Mouse (Mus musculus): ENCODE results near the gene Hdac10. TPM values are rescaled to one million over a fixed set of nuclear protein-coding genes. Genes with fewer than 3 reads are reported as not detected.

Gene Hdac10
- total and polyA plus RNA-seq, 3 experiments = 8.2 to 17.7 (median 9.5) TPM

- H3K4me3 ChIP-seq (replicated peaks in 1 of 3; ENCODE audit: low read depth in 2 of 3, low read length in 2 of 3, poor library complexity in 1 of 3) = no peak overlapping the region
- H3K27ac ChIP-seq (ENCODE audit: insufficient read depth, low read depth) = no peak overlapping the region
- peaks cover 62 to 78% of the 10 kb centered on the region in 2 experiments for H3K36me3 ChIP-seq (replicated peaks in 1 of 2; ENCODE audit: control insufficient read depth in 1 of 2, insufficient read depth in 1 of 2, low read length in 1 of 2)
- no peak overlapping the region for H3K9ac ChIP-seq (ENCODE audit: insufficient read depth, low read depth)
- dilution Hi-C loops (cut with MboI; ENCODE audit: extremely low pct_ligation_motif_present, extremely low pct_unique_long_range_greater_than_20kb, low sequenced_read_pairs) (no loop called here), in situ Hi-C loops (cut with MboI; ENCODE audit: low pct_ligation_motif_present, low pct_unique_long_range_greater_than_20kb, low sequenced_read_pairs) (no loop called here)
- peaks cover 8% of the 10 kb centered on the region for H3K79me2 ChIP-seq (replicated peaks; ENCODE audit: control insufficient read depth, extremely low read depth, insufficient read depth, poor library complexity, severe bottlenecking)
- no peaks in the 10 kb centered on the region for H3K27me3 ChIP-seq (replicated peaks)
- no peak for TF ChIP-seq ETS1 (conservative IDR thresholded peaks at IDR 0.05; ENCODE audit: low read depth, low read length)
- no peak for TF ChIP-seq POLR2AphosphoS2 (IDR thresholded peaks at IDR 0.05; ENCODE audit: low read depth, low read length)
- TF ChIP-seq SIN3A (IDR thresholded peaks at IDR 0.05; ENCODE audit: low read length) = no peak
- TF ChIP-seq MAZ (IDR thresholded peaks at IDR 0.05; ENCODE audit: low read depth, low read length) = no peak
- TF ChIP-seq KAT2A (IDR thresholded peaks at IDR 0.05; ENCODE audit: insufficient replicate concordance, low read length) = no peak
- no peak for TF ChIP-seq MAFK (IDR thresholded peaks at IDR 0.05; ENCODE audit: insufficient replicate concordance, low read length)
- TF ChIP-seq RCOR1 (conservative IDR thresholded peaks at IDR 0.05; ENCODE audit: low read depth, low read length) = no peak
- no peak for TF ChIP-seq NRF1 (IDR thresholded peaks at IDR 0.05; ENCODE audit: low read depth, low read length)
- no peak for TF ChIP-seq EP300 (IDR thresholded peaks at IDR 0.05; ENCODE audit: low read length)
- no peak for TF ChIP-seq JUN (IDR thresholded peaks at IDR 0.05; ENCODE audit: insufficient read depth, low read depth, low read length)
- TF ChIP-seq TBP (conservative IDR thresholded peaks at IDR 0.05; ENCODE audit: low read depth, low read length) = no peak
- no peak for TF ChIP-seq MYC (IDR thresholded peaks at IDR 0.05; ENCODE audit: low read depth, low read length)
- TF ChIP-seq IRF4 (IDR thresholded peaks at IDR 0.05; ENCODE audit: low read depth, low read length) = no peak
- TF ChIP-seq RAD21 (IDR thresholded peaks at IDR 0.05; ENCODE audit: low read depth, low read length) = no peak
- no peak for TF ChIP-seq USF2 (conservative IDR thresholded peaks at IDR 0.05; ENCODE audit: low read depth, low read length)
- no peak overlapping the region for H3K4me2 ChIP-seq (ENCODE audit: insufficient read depth, low read depth, poor library complexity, severe bottlenecking)
- peaks cover 2 to 11% of the 10 kb centered on the region in 2 experiments; a peak in 3 of 4 replicates for H3K4me1 ChIP-seq (ENCODE audit: control insufficient read depth in 1 of 2, insufficient read depth in 2 of 2)
- DNase-seq (ENCODE audit: extremely low read depth) = no peak
- no peaks in the 10 kb centered on the region for H3K9me3 ChIP-seq (replicated peaks; ENCODE audit: low read length)
Measured at GRCm38 (mm10) chr15:89084826-89085225, 43.7 kb downstream of the Hdac10 start.

- dilution Hi-C loops (cut with MboI; ENCODE audit: extremely low pct_ligation_motif_present, extremely low pct_unique_long_range_greater_than_20kb, low sequenced_read_pairs) (no loop called here), in situ Hi-C loops (cut with MboI; ENCODE audit: low pct_ligation_motif_present, low pct_unique_long_range_greater_than_20kb, low sequenced_read_pairs) (no loop called here)
- peaks cover 15% of the 10 kb centered on the region for H3K79me2 ChIP-seq (replicated peaks; ENCODE audit: control insufficient read depth, extremely low read depth, insufficient read depth, poor library complexity, severe bottlenecking)
- H3K4me3 ChIP-seq (replicated peaks in 1 of 3; ENCODE audit: low read depth in 2 of 3, low read length in 2 of 3, poor library complexity in 1 of 3) = no peak overlapping the region
- TF ChIP-seq JUND (conservative IDR thresholded peaks at IDR 0.05; ENCODE audit: low read depth, low read length) (no peak), RCOR1 (conservative IDR thresholded peaks at IDR 0.05; ENCODE audit: low read depth, low read length) (no peak), PAX5 (IDR thresholded peaks at IDR 0.05; ENCODE audit: low read length) (no peak), HCFC1 (IDR thresholded peaks at IDR 0.05; ENCODE audit: low read depth, low read length) (no peak), USF1 (IDR thresholded peaks at IDR 0.05; ENCODE audit: low read depth, low read length) (no peak), RAD21 (IDR thresholded peaks at IDR 0.05; ENCODE audit: low read depth, low read length) (no peak), NRF1 (IDR thresholded peaks at IDR 0.05; ENCODE audit: low read depth, low read length) (no peak), ETS1 (conservative IDR thresholded peaks at IDR 0.05; ENCODE audit: low read depth, low read length) (no peak), MXI1 (IDR thresholded peaks at IDR 0.05; ENCODE audit: low read depth, low read length) (no peak), MEF2A (IDR thresholded peaks at IDR 0.05; ENCODE audit: borderline replicate concordance, low read depth, low read length) (no peak), SIN3A (IDR thresholded peaks at IDR 0.05; ENCODE audit: low read length) (no peak), MAZ (IDR thresholded peaks at IDR 0.05; ENCODE audit: low read depth, low read length) (no peak), CHD1 (IDR thresholded peaks at IDR 0.05; ENCODE audit: low read depth, low read length) (no peak), JUN (IDR thresholded peaks at IDR 0.05; ENCODE audit: insufficient read depth, low read depth, low read length) (no peak), POLR2A (IDR thresholded peaks at IDR 0.05; ENCODE audit: low read depth, low read length) (no peak), TCF12 (IDR thresholded peaks at IDR 0.05; ENCODE audit: low read depth, low read length) (no peak)
- DNase-seq (ENCODE audit: extremely low read depth) = no peak
- H3K9ac ChIP-seq (ENCODE audit: insufficient read depth, low read depth) = no peak overlapping the region
- peaks cover 62 to 83% of the 10 kb centered on the region in 2 experiments for H3K36me3 ChIP-seq (replicated peaks in 1 of 2; ENCODE audit: control insufficient read depth in 1 of 2, insufficient read depth in 1 of 2, low read length in 1 of 2)
- H3K27me3 ChIP-seq (replicated peaks) = no peaks in the 10 kb centered on the region
- peaks cover 2 to 16% of the 10 kb centered on the region in 2 experiments; a peak in 3 of 4 replicates for H3K4me1 ChIP-seq (ENCODE audit: control insufficient read depth in 1 of 2, insufficient read depth in 2 of 2)
- no peaks in the 10 kb centered on the region for H3K9me3 ChIP-seq (replicated peaks; ENCODE audit: low read length)
- H3K4me2 ChIP-seq (ENCODE audit: insufficient read depth, low read depth, poor library complexity, severe bottlenecking) = no peak overlapping the region
- H3K27ac ChIP-seq (ENCODE audit: insufficient read depth, low read depth) = no peak overlapping the region
Measured at GRCm38 (mm10) chr15:89083906-89084305, 44.6 kb downstream of the Hdac10 start.
